Mouse (Mus musculus): ENCODE results near the gene Ppp6c.
"Not testable (repeated sequence)": the region's sequence is repeated elsewhere in the genome, so short reads cannot be mapped to it uniquely, and the experiment has no call there.

Ppp6c gene

GRCm38 (mm10) chr2:39226019-39226640 lies at the start of gene Ppp6c:
Gene Ppp6c, minus strand, starts transcription at chr2:39226451.
- CTCF ChIA-PET: no interaction called here

- CTCF ChIA-PET: no interaction called here
These were observed 42.1 kb upstream of the Ppp6c start for GRCm38 (mm10) chr2:39268357-39268756.

- CTCF ChIA-PET: interaction anchor here (0.5 kb wide), 1 partner anchor 95 kb away, joined by 3 read pairs; no protein-coding TSS in a partner anchor
These were observed 26.0 kb upstream of the Ppp6c start for GRCm38 (mm10) chr2:39252275-39252674.

GRCm38 (mm10) chr2:39246862-39247261 lies 20.6 kb upstream of the Ppp6c start:
- CTCF ChIA-PET: interaction anchor here (0.5 kb wide), 1 partner anchor 20 kb away, joined by 3 read pairs; no protein-coding TSS in a partner anchor

GRCm38 (mm10) chr2:39226731-39227130 lies 480 bp upstream of the Ppp6c start:
- CTCF ChIA-PET: interaction anchor here (0.7 kb wide), 1 partner anchor 21 kb away, joined by 3 read pairs; no protein-coding TSS in a partner anchor

GRCm38 (mm10) chr2:39225331-39226018 lies 776 bp downstream of the Ppp6c start:
- CTCF ChIA-PET: not testable (repeated sequence)

- CTCF ChIA-PET: no interaction called here
These were observed 1.6 kb downstream of the Ppp6c start for GRCm38 (mm10) chr2:39224621-39225020.

- CTCF ChIA-PET: no interaction called here
These were observed 6.2 kb downstream of the Ppp6c start for GRCm38 (mm10) chr2:39220010-39220409.

GRCm38 (mm10) chr2:39219034-39219433 lies 7.2 kb downstream of the Ppp6c start:
- CTCF ChIA-PET: no interaction called here

GRCm38 (mm10) chr2:39217150-39217549 lies 9.1 kb downstream of the Ppp6c start:
- CTCF ChIA-PET: no interaction called here

- CTCF ChIA-PET: no interaction called here
These were observed 15.5 kb downstream of the Ppp6c start for GRCm38 (mm10) chr2:39210738-39211137.

- CTCF ChIA-PET: no interaction called here
These were observed 22.9 kb downstream of the Ppp6c start for GRCm38 (mm10) chr2:39203359-39203758.

GRCm38 (mm10) chr2:39194809-39195208 lies 31.4 kb downstream of the Ppp6c start:
- CTCF ChIA-PET: no interaction called here

- CTCF ChIA-PET: no interaction called here
These were observed 35.6 kb downstream of the Ppp6c start, which contains the start of gene Scai for GRCm38 (mm10) chr2:39190561-39191056. Gene Scai, minus strand, starts transcription at chr2:39190734.

- CTCF ChIA-PET: no interaction called here
These were observed 36.2 kb downstream of the Ppp6c start for GRCm38 (mm10) chr2:39189961-39190560.

- CTCF ChIA-PET: interaction anchor here (0.6 kb wide), 3 partner anchors 25 to 711 kb away, joined by 3 to 9 read pairs (median 7); no protein-coding TSS in a partner anchor
These were observed 40.3 kb downstream of the Ppp6c start for GRCm38 (mm10) chr2:39185942-39186341.

GRCm38 (mm10) chr2:39183587-39183986 lies 42.7 kb downstream of the Ppp6c start:
- CTCF ChIA-PET: interaction anchor here (0.6 kb wide), 1 partner anchor 14 kb away, joined by 3 read pairs; no protein-coding TSS in a partner anchor

GRCm38 (mm10) chr2:39160996-39161395 lies 65.3 kb downstream of the Ppp6c start:
- CTCF ChIA-PET: interaction anchor here (0.6 kb wide), 1 partner anchor 25 kb away, joined by 7 read pairs; no protein-coding TSS in a partner anchor

GRCm38 (mm10) chr2:39157916-39158315 lies 68.3 kb downstream of the Ppp6c start:
- CTCF ChIA-PET: no interaction called here

- CTCF ChIA-PET: interaction anchor here (0.7 to 1.0 kb wide), 2 partner anchors 96 to 215 kb away, joined by 3 read pairs; no protein-coding TSS in a partner anchor
These were observed 69.4 kb downstream of the Ppp6c start for GRCm38 (mm10) chr2:39156821-39157220.

- CTCF ChIA-PET: no interaction called here
These were observed 75.3 kb downstream of the Ppp6c start for GRCm38 (mm10) chr2:39150943-39151342.

- CTCF ChIA-PET: no interaction called here
These were observed 78.2 kb downstream of the Ppp6c start for GRCm38 (mm10) chr2:39148075-39148474.
